Mouse (Mus musculus) CH12.LX (cell line): ENCODE results near the gene Krtap3-2. TPM values are rescaled to one million over a fixed set of nuclear protein-coding genes. Genes with fewer than 3 reads are reported as not detected.

ENCODE experiments used
- DNase-seq: peaks from one replicate; pipeline ENCODE4 v3.0.0-alpha.2; 2013; ENCODE audit errors: extremely low read depth
- H3K27ac ChIP-seq: 2 replicates; pipeline ENCODE4 v1.5.1; 2012; ENCODE audit warnings: low read depth, mild to moderate bottlenecking, control low read depth, moderate library complexity; ENCODE audit not compliant: insufficient read depth
- H3K27me3 ChIP-seq: replicated peaks from 2 replicates; pipeline ENCODE3; 2012; ENCODE audit warnings: inconsistent platforms
- H3K36me3 ChIP-seq, 2 experiments: replicated peaks in 1 of 2; 2 replicates each; pipeline versions ENCODE3 to v1.6.1; 2012; ENCODE audit warnings: inconsistent platforms in 1 of 2, low read length in 1 of 2, mild to moderate bottlenecking in 1 of 2, mixed read lengths in 1 of 2, moderate library complexity in 1 of 2; ENCODE audit not compliant: control insufficient read depth in 1 of 2, insufficient read depth in 1 of 2
- H3K4me1 ChIP-seq, 2 experiments: 2 replicates each; pipeline ENCODE4 v1.6.1; 2012; ENCODE audit warnings: inconsistent platforms in 1 of 2, moderate library complexity in 1 of 2; ENCODE audit not compliant: insufficient read depth in 2 of 2, control insufficient read depth in 1 of 2
- H3K4me2 ChIP-seq: 2 replicates; pipeline ENCODE4 v1.6.1; 2012; ENCODE audit warnings: low read depth, mild to moderate bottlenecking, control low read depth; ENCODE audit not compliant: poor library complexity, insufficient read depth, severe bottlenecking
- H3K4me3 ChIP-seq, 3 experiments: fragments of 150-350 bp in 1 of 3; sonication (generic) in 1 of 3; replicated peaks in 1 of 3; 2 replicates each; pipeline versions ENCODE3 to v1.5.1; 2011 to 2012; ENCODE audit warnings: low read depth in 2 of 3, low read length in 2 of 3, mild to moderate bottlenecking in 2 of 3, moderate library complexity in 2 of 3, control low read depth in 1 of 3, improper control_type of control experiment in 1 of 3, inconsistent platforms in 1 of 3, mixed read lengths in 1 of 3; ENCODE audit not compliant: poor library complexity in 1 of 3
- H3K79me2 ChIP-seq: replicated peaks from 2 replicates; pipeline ENCODE4 v1.6.1; 2012; ENCODE audit warnings: mild to moderate bottlenecking, moderate library complexity; ENCODE audit not compliant: control insufficient read depth, poor library complexity, insufficient read depth, severe bottlenecking; ENCODE audit errors: extremely low read depth
- H3K9ac ChIP-seq: 2 replicates; pipeline ENCODE4 v1.6.1; 2012; ENCODE audit warnings: low read depth, mild to moderate bottlenecking, control low read depth, moderate library complexity; ENCODE audit not compliant: insufficient read depth
- H3K9me3 ChIP-seq: replicated peaks from 2 replicates; pipeline ENCODE3; 2012; ENCODE audit warnings: low read length, inconsistent platforms, mixed read lengths
- BHLHE40 ChIP-seq: IDR thresholded peaks from 2 replicates; pipeline ENCODE4 v1.6.1; 2011; ENCODE audit warnings: mild to moderate bottlenecking, low read depth, low read length, improper control_type of control experiment
- CHD1 ChIP-seq: IDR thresholded peaks from 2 replicates; pipeline ENCODE4 v1.6.1; 2012; ENCODE audit warnings: low read depth, low read length, improper control_type of control experiment, inconsistent platforms
- CTCF ChIP-seq, 2 experiments: IDR thresholded peaks in 1 of 2; conservative IDR thresholded peaks in 1 of 2; 2 replicates each; pipeline ENCODE4 v1.5.1; 2011 to 2012; ENCODE audit warnings: low read depth in 2 of 2, low read length in 2 of 2, improper control_type of control experiment in 1 of 2, inconsistent platforms in 1 of 2, mild to moderate bottlenecking in 1 of 2, moderate library complexity in 1 of 2
- E2F4 ChIP-seq: IDR thresholded peaks from 2 replicates; pipeline ENCODE4 v1.6.1; 2011; ENCODE audit warnings: low read depth, low read length, improper control_type of control experiment; ENCODE audit not compliant: insufficient replicate concordance
- ELF1 ChIP-seq: IDR thresholded peaks from 2 replicates; pipeline ENCODE4 v1.6.1; 2014; ENCODE audit warnings: low read depth, mild to moderate bottlenecking, inconsistent platforms, low read length, improper control_type of control experiment
- EP300 ChIP-seq: IDR thresholded peaks from 2 replicates; pipeline ENCODE4 v1.6.1; 2011; ENCODE audit warnings: low read length, improper control_type of control experiment
- ETS1 ChIP-seq: conservative IDR thresholded peaks from 2 replicates; pipeline ENCODE4 v1.6.1; 2012; ENCODE audit warnings: low read depth, mild to moderate bottlenecking, inconsistent platforms, low read length, improper control_type of control experiment, moderate library complexity
- HCFC1 ChIP-seq: IDR thresholded peaks from 2 replicates; pipeline ENCODE4 v1.6.1; 2012; ENCODE audit warnings: low read depth, mild to moderate bottlenecking, inconsistent platforms, low read length, improper control_type of control experiment
- JUN ChIP-seq: IDR thresholded peaks from 2 replicates; pipeline ENCODE4 v1.6.1; 2011; ENCODE audit warnings: low read depth, mild to moderate bottlenecking, low read length, improper control_type of control experiment, moderate library complexity; ENCODE audit not compliant: insufficient read depth
- JUND ChIP-seq: conservative IDR thresholded peaks from 2 replicates; pipeline ENCODE4 v1.6.1; 2011; ENCODE audit warnings: low read depth, low read length, improper control_type of control experiment
- KAT2A ChIP-seq: IDR thresholded peaks from 2 replicates; pipeline ENCODE4 v1.6.1; 2012; ENCODE audit warnings: low read length, improper control_type of control experiment, inconsistent platforms; ENCODE audit not compliant: insufficient replicate concordance
- MAX ChIP-seq: IDR thresholded peaks from 2 replicates; pipeline ENCODE4 v1.6.1; 2011; ENCODE audit warnings: low read length, improper control_type of control experiment
- MEF2A ChIP-seq: IDR thresholded peaks from 2 replicates; pipeline ENCODE4 v1.6.1; 2014; ENCODE audit warnings: low read depth, mild to moderate bottlenecking, inconsistent platforms, low read length, improper control_type of control experiment, borderline replicate concordance
- MXI1 ChIP-seq: IDR thresholded peaks from 2 replicates; pipeline ENCODE4 v1.6.1; 2011; ENCODE audit warnings: mild to moderate bottlenecking, low read depth, low read length, improper control_type of control experiment
- NELFE ChIP-seq: IDR thresholded peaks from 2 replicates; pipeline ENCODE4 v1.6.1; 2011; ENCODE audit warnings: low read depth, low read length, improper control_type of control experiment
- NRF1 ChIP-seq: IDR thresholded peaks from 2 replicates; pipeline ENCODE4 v1.6.1; 2014; ENCODE audit warnings: low read depth, mild to moderate bottlenecking, inconsistent platforms, low read length, improper control_type of control experiment, moderate library complexity
- PAX5 ChIP-seq: IDR thresholded peaks from 2 replicates; pipeline ENCODE4 v1.6.1; 2012; ENCODE audit warnings: low read length, inconsistent platforms, mixed read lengths
- POLR2A ChIP-seq: IDR thresholded peaks from 2 replicates; pipeline ENCODE4 v1.6.1; 2011; ENCODE audit warnings: low read depth, mild to moderate bottlenecking, improper control_type of control experiment, low read length
- RAD21 ChIP-seq: IDR thresholded peaks from 2 replicates; pipeline ENCODE4 v1.6.1; 2011; ENCODE audit warnings: low read depth, mild to moderate bottlenecking, low read length, improper control_type of control experiment, moderate library complexity
- SIN3A ChIP-seq: IDR thresholded peaks from 2 replicates; pipeline ENCODE4 v1.6.1; 2012; ENCODE audit warnings: low read length, improper control_type of control experiment, inconsistent platforms
- UBTF ChIP-seq: IDR thresholded peaks from 2 replicates; pipeline ENCODE4 v1.6.1; 2012; ENCODE audit warnings: low read depth, mild to moderate bottlenecking, inconsistent platforms, low read length, improper control_type of control experiment, moderate library complexity
- ZMIZ1 ChIP-seq: IDR thresholded peaks from 2 replicates; pipeline ENCODE4 v1.6.1; 2012; ENCODE audit warnings: low read depth, mild to moderate bottlenecking, inconsistent platforms, low read length, improper control_type of control experiment
- dilution Hi-C: fragments of 300-500 bp; cut with MboI; formaldehyde crosslinking; loops from 2 replicates; pipeline ENCODE4 v1.14.3; 2020; ENCODE audit warnings: low sequenced_read_pairs; ENCODE audit not compliant: extremely low pct_unique_long_range_greater_than_20kb, extremely low pct_ligation_motif_present
- in situ Hi-C: fragments of 300-500 bp; cut with MboI; formaldehyde crosslinking; loops from 3 replicates; pipeline ENCODE4 v1.14.3; 2019; ENCODE audit warnings: low sequenced_read_pairs, low pct_ligation_motif_present, low pct_unique_long_range_greater_than_20kb, mixed read lengths
- polyA plus RNA-seq: library from polyadenylated mRNA; unstranded; fragments of >175 nt; gene quantifications from 2 replicates; pipeline ENCODE4 v1.2.1, GENCODE M21; 2012; ENCODE audit warnings: low read depth; ENCODE audit not compliant: insufficient read length
- total RNA-seq, 2 experiments: library from RNA; depleted of rRNA; stranded (reverse); fragments of 300-350 nt in 1 of 2; fragments of >200 nt in 1 of 2; gene quantifications; 2 replicates each; pipeline ENCODE4 v1.2.3; 2012 to 2014

The Krtap3-2 gene
- total and polyA plus RNA-seq, 3 experiments, result not detected

GRCm38 (mm10) chr11:99581564-99581963 is 24.9 kb upstream of the Krtap3-2 start:
- in situ Hi-C loops (no loop called here), dilution Hi-C loops (no loop called here)
- Histone ChIP-seq H3K4me2 (no peak overlapping the region), H3K9me3 (peaks cover 4% of the 10 kb centered on the region)
- TF ChIP-seq CTCF (conservative IDR thresholded peaks at IDR 0.05 in 1 of 2, IDR thresholded peaks at IDR 0.05 in 1 of 2; ENCODE audit: low read depth in 2 of 2, low read length in 2 of 2) (no peak), NELFE (no peak), ELF1 (no peak), UBTF (no peak), CHD1 (no peak), ZMIZ1 (no peak), MXI1 (no peak), MAX (no peak), MEF2A (no peak), ETS1 (no peak), KAT2A (no peak), E2F4 (no peak), JUN (no peak), NRF1 (no peak), JUND (no peak), RAD21 (no peak), BHLHE40 (no peak), EP300 (no peak), POLR2A (no peak), PAX5 (no peak)
- TF ChIP-seq, all 38 proteins: peak for 0
- H3K9ac ChIP-seq, result no peak overlapping the region
- H3K79me2 ChIP-seq, result no peaks in the 10 kb centered on the region
- H3K36me3 ChIP-seq, result no peaks in the 10 kb centered on the region
- H3K27ac ChIP-seq, result no peak overlapping the region
- no peak overlapping the region for H3K4me3 ChIP-seq
- no peak for DNase-seq
- peaks cover 74% of the 10 kb centered on the region for H3K27me3 ChIP-seq
- H3K4me1 ChIP-seq, result no peaks in the 10 kb centered on the region

GRCm38 (mm10) chr11:99581051-99581450 is 24.4 kb upstream of the Krtap3-2 start:
- Histone ChIP-seq H3K4me2 (no peak overlapping the region), H3K79me2 (no peaks in the 10 kb centered on the region), H3K36me3 (no peaks in the 10 kb centered on the region), H3K9ac (no peak overlapping the region), H3K27me3 (peaks cover 77% of the 10 kb centered on the region), H3K4me3 (no peak overlapping the region), H3K9me3 (peaks cover 4% of the 10 kb centered on the region), H3K27ac (no peak overlapping the region), H3K4me1 (no peaks in the 10 kb centered on the region)
- in situ Hi-C loops (no loop called here), dilution Hi-C loops (no loop called here)
- DNase-seq, result no peak
- TF ChIP-seq CTCF (conservative IDR thresholded peaks at IDR 0.05 in 1 of 2, IDR thresholded peaks at IDR 0.05 in 1 of 2; ENCODE audit: low read depth in 2 of 2, low read length in 2 of 2), result no peak
- TF ChIP-seq ELF1, result no peak
- no peak for TF ChIP-seq HCFC1
- no peak for TF ChIP-seq SIN3A
